Mouse (Mus musculus): ENCODE results near the gene Arl14.

The Arl14 gene

DNA sequence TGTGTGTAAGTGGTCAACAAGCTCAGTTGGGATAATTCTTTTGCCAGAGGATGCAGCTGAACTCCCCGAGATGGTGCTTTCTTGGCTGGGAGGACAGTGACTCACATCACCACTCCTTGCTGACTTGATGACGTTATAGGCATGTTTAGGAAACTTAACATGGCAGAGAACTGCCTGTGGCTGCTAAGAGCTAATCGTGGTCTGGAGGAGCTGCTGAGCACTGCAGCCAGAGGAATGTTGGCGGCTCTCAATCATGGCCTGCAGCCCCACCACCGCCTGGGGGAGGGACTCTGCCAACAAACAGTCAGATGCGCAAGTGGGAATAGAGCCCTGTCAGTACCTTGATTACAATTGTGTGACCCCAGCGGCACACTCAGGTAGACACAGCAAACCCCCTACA, 49.6 kb downstream of the Arl14 start:
- no peak for DNase-seq (ENCODE audit: low read depth, low spot score)

Measured in ZHBTc4 (cell line).